Mouse (Mus musculus) central nervous system, embryonic 18 days (tissue): Measurements from ENCODE around the gene Olfr1280. TPM values are rescaled to one million over a fixed set of nuclear protein-coding genes. Genes with fewer than 3 reads are reported as not detected.

ENCODE experiments used
- polyA plus RNA-seq: library from polyadenylated mRNA; depleted of rRNA; stranded (reverse); fragments of >200 nt; gene quantifications from 2 replicates; pipeline ENCODE4 v1.2.3, GENCODE M21; 2012; rRNA removed

Gene Olfr1280
- polyA plus RNA-seq, result not detected in 2 replicates

GRCm38 (mm10) chr2:111313717-111314116 lies at the start of gene Olfr1280:
Olfr1280 (plus strand) TSS chr2:111314017.

GRCm38 (mm10) chr2:111274006-111274405 lies 39.8 kb upstream of the Olfr1280 start, which contains the start of gene Olfr1277:
Olfr1277 (minus strand) TSS chr2:111274106.

GRCm38 (mm10) chr2:111289836-111290235 lies 24.0 kb upstream of the Olfr1280 start, which contains the start of gene Olfr1278:
Olfr1278 (plus strand) TSS chr2:111290136.

DNA sequence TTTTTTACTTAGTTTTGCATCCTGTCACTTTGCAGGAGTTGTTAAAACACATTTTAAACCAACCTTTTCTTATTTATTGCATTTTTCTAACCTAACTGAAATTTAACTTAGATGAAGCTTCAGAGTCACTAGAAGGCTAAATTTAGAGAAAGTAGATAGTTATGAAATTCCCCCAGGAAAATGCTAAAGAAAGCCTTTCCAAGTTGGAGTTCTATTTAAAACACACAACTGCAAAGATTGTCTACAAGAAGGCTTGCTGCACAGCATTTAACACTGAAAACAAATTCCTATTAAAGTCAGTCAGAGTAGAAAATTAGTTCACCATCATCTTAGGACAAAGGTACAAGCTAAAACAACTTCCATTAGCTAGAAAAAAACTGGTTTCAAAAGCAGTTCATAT lies 13.4 kb upstream of the Olfr1280 start, which contains the start of gene Olfr1279:
Gene Olfr1279 (plus strand): TSS at position 262 of the 400 bp plus-strand sequence.

GRCm38 (mm10) chr2:111326220-111326619 lies 12.4 kb downstream of the Olfr1280 start, which contains the start of gene Olfr1281:
Olfr1281 (plus strand) TSS chr2:111326520.

GRCm38 (mm10) chr2:111335976-111336375 lies 22.2 kb downstream of the Olfr1280 start, which contains the start of gene Olfr1282:
Olfr1282 (minus strand) TSS chr2:111336076.

GRCm38 (mm10) chr2:111366490-111366889 lies 52.7 kb downstream of the Olfr1280 start, which contains the start of gene Olfr1283:
Olfr1283 (plus strand) TSS chr2:111366790.

DNA sequence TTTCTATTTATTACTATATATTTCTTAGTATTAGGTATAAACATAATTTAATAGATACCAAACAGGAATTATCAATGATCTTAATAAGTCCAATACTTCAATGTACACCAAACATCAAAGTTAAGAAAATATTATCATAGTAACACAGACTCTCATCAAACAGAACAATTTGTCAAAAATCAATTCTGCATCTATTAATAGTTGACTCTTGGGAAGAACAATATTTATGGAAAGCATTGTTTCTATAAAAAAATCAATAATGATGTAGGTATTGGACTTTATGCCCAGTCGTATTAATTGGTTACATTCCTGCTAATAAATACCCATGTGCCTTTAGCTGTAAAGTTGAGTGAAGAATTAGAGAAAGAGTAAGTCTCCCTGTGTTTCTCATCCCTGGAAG lies 61.4 kb downstream of the Olfr1280 start, which contains the start of gene Olfr1284:
Gene Olfr1284 (plus strand): TSS at position 301 of the 400 bp plus-strand sequence.

Other genes starting within 250 kb of the Olfr1280 start
- not detected in 2 replicates for gene Gm13941, start 208.0 kb upstream of the Olfr1280 start, polyA plus RNA-seq
- gene Gm15130, start 161.1 kb upstream of the Olfr1280 start, polyA plus RNA-seq, result not detected in 2 replicates
- not detected in 2 replicates for gene 4930430A15Rik, start 84.4 kb upstream of the Olfr1280 start, polyA plus RNA-seq
- gene Olfr1275, start 78.7 kb upstream of the Olfr1280 start, polyA plus RNA-seq, result not detected in 2 replicates
- gene Olfr1276, start 59.5 kb upstream of the Olfr1280 start, polyA plus RNA-seq, result not detected in 2 replicates
- gene Olfr1277, start 39.9 kb upstream of the Olfr1280 start, polyA plus RNA-seq, result not detected in 2 replicates
- gene Olfr1278, start 23.9 kb upstream of the Olfr1280 start, polyA plus RNA-seq, result not detected in 2 replicates
- gene Olfr1279, start 13.4 kb upstream of the Olfr1280 start, polyA plus RNA-seq, result not detected in 2 replicates
- not detected in 2 replicates for gene Olfr1281, start 12.5 kb downstream of the Olfr1280 start, polyA plus RNA-seq
- gene Olfr1282, start 22.1 kb downstream of the Olfr1280 start, polyA plus RNA-seq, result not detected in 2 replicates
- gene Olfr1283, start 52.8 kb downstream of the Olfr1280 start, polyA plus RNA-seq, result not detected in 2 replicates
- gene Olfr1284, start 61.5 kb downstream of the Olfr1280 start, polyA plus RNA-seq, result not detected in 2 replicates
- gene Olfr1286, start 109.1 kb downstream of the Olfr1280 start, polyA plus RNA-seq, result not detected in 2 replicates
- gene Olfr1287, start 135.1 kb downstream of the Olfr1280 start, polyA plus RNA-seq, result not detected in 2 replicates
- gene Olfr1288, start 160.1 kb downstream of the Olfr1280 start, polyA plus RNA-seq, result not detected in 2 replicates
- not detected in 2 replicates for gene Olfr1289, start 166.8 kb downstream of the Olfr1280 start, polyA plus RNA-seq
- not detected in 2 replicates for gene Olfr1290, start 179.8 kb downstream of the Olfr1280 start, polyA plus RNA-seq
- gene Olfr1291-ps1, start 183.2 kb downstream of the Olfr1280 start, polyA plus RNA-seq, result not detected in 2 replicates
- gene Olfr1293-ps, start 211.2 kb downstream of the Olfr1280 start, polyA plus RNA-seq, result not detected in 2 replicates
- not detected in 2 replicates for gene Olfr1294, start 226.3 kb downstream of the Olfr1280 start, polyA plus RNA-seq